In the genomic region with DNA sequence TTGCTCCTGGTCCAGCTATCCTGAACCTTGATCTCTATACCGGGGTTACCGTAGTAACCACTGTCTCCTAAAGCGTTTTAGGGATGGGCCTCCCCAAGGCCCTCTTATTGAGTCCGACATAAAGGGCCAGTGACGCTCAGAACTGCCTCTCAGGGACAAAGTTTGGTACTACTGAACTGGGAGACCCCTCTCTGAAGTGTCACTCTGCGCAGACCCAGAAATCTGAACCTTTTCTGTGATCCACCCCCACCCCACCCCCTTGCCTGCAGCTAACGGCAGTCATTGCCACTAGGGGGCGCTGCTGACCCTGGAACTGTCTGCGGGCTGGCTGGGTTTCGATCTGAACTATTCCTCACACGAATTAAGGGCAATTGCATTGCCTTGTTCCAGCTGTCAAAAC, we compare ENCODE assay signal across 8 mouse cellular contexts. TPM values are rescaled to one million over a fixed set of nuclear protein-coding genes. Genes with fewer than 3 reads are reported as not detected.
DNase-seq lines count a peak whose midpoint lies in the region; ATAC-seq lines count a peak whose summit lies in the region.

No protein-coding gene starts in this region.

- peak overlapping the region; percentile 64 for H3K27ac ChIP-seq in forebrain, embryonic 10.5 days
- H3K27ac ChIP-seq in heart, embryonic 11.5 days (ENCODE audit: low read depth, low read length) = no peak overlapping the region
- H3K27ac ChIP-seq in kidney, embryonic 15.5 days = no peak overlapping the region
- H3K27ac ChIP-seq in limb, embryonic 10.5 days = peak overlapping the region; percentile 63
- peak overlapping the region; percentile 46; the same call in 1 of the 2 replicates for H3K27ac ChIP-seq in midbrain, embryonic 16.5 days (ENCODE audit: low read length)

- peaks cover 54% of the 10 kb centered on the region for H3K27me3 ChIP-seq in forebrain, embryonic 10.5 days (ENCODE audit: poor library complexity, severe bottlenecking)
- H3K27me3 ChIP-seq in heart, embryonic 11.5 days (ENCODE audit: control insufficient read depth, insufficient read depth, low read length) = peaks cover 16% of the 10 kb centered on the region
- peaks cover 55% of the 10 kb centered on the region for H3K27me3 ChIP-seq in kidney, embryonic 15.5 days
- no peaks in the 10 kb centered on the region for H3K27me3 ChIP-seq in limb, embryonic 10.5 days (ENCODE audit: low read depth, poor library complexity, severe bottlenecking)
- no peaks in the 10 kb centered on the region; the same call in none of the 2 replicates for H3K27me3 ChIP-seq in midbrain, embryonic 16.5 days (ENCODE audit: control insufficient read depth, insufficient read depth, low read depth, low read length)

- peaks cover 38% of the 10 kb centered on the region for H3K4me1 ChIP-seq in forebrain, embryonic 10.5 days
- no peaks in the 10 kb centered on the region for H3K4me1 ChIP-seq in heart, embryonic 11.5 days (ENCODE audit: control insufficient read depth, insufficient read depth, low read length)
- peaks cover 6% of the 10 kb centered on the region; the same call in 1 of the 2 replicates for H3K4me1 ChIP-seq in kidney, embryonic 15.5 days
- peaks cover 39% of the 10 kb centered on the region for H3K4me1 ChIP-seq in limb, embryonic 10.5 days
- H3K4me1 ChIP-seq in midbrain, embryonic 16.5 days (ENCODE audit: control insufficient read depth, insufficient read depth, low read length) = peaks cover 10% of the 10 kb centered on the region; the same call in 1 of the 2 replicates

- H3K4me3 ChIP-seq in forebrain, embryonic 10.5 days = peak overlapping the region; percentile 35
- no peak overlapping the region for H3K4me3 ChIP-seq in heart, embryonic 11.5 days (ENCODE audit: low read depth, low read length)
- H3K4me3 ChIP-seq in kidney, embryonic 15.5 days (replicated peaks) = no peak overlapping the region
- H3K4me3 ChIP-seq in limb, embryonic 10.5 days = peak overlapping the region; percentile 33
- no peak overlapping the region for H3K4me3 ChIP-seq in midbrain, embryonic 16.5 days (ENCODE audit: low read depth, low read length)

- H3K9me3 ChIP-seq in forebrain, embryonic 10.5 days = peaks cover 7% of the 10 kb centered on the region; the same call in 1 of the 2 replicates
- H3K9me3 ChIP-seq in heart, embryonic 11.5 days (replicated peaks; ENCODE audit: control insufficient read depth, low read length) = no peaks in the 10 kb centered on the region
- no peaks in the 10 kb centered on the region for H3K9me3 ChIP-seq in kidney, embryonic 15.5 days (replicated peaks)
- H3K9me3 ChIP-seq in limb, embryonic 10.5 days (replicated peaks) = no peaks in the 10 kb centered on the region; the same call in 1 of the 2 replicates
- no peaks in the 10 kb centered on the region for H3K9me3 ChIP-seq in midbrain, embryonic 16.5 days (replicated peaks; ENCODE audit: control insufficient read depth, low read length, poor library complexity, severe bottlenecking)

- peak; percentile 76 for DNase-seq in ovary, postnatal 10 days (ENCODE audit: low spot score)
- DNase-seq in ovary, adult 18-20 months (ENCODE audit: low spot score) = no peak
- DNase-seq in forebrain, embryonic 10.5 days (ENCODE audit: extremely low spot score, low spot score) = peak; percentile 89
- peak; percentile 98 for DNase-seq in limb, embryonic 10.5 days (ENCODE audit: low spot score)
- peak; percentile 93 for DNase-seq in testis, postnatal 10 days (ENCODE audit: low spot score)

- ATAC-seq in heart, embryonic 11.5 days (replicated peaks; ENCODE audit: insufficient number of reproducible peaks, low FRiP score, low TSS enrichment) = no peak; the same call in 1 of the 2 replicates
- ATAC-seq in kidney, embryonic 15.5 days (replicated peaks; ENCODE audit: low FRiP score) = 0 out of 2 replicates have a peak, but pooled peaks have one; percentile 56
- ATAC-seq in midbrain, embryonic 16.5 days = 0 out of 2 replicates have a peak, but pooled peaks have one; percentile 71

- no peaks in the 10 kb centered on the region for H3K36me3 ChIP-seq in forebrain, embryonic 10.5 days (replicated peaks)
- no peaks in the 10 kb centered on the region for H3K36me3 ChIP-seq in heart, embryonic 11.5 days (ENCODE audit: control insufficient read depth, insufficient read depth, low read length)
- no peaks in the 10 kb centered on the region for H3K36me3 ChIP-seq in kidney, embryonic 15.5 days
- no peaks in the 10 kb centered on the region for H3K36me3 ChIP-seq in limb, embryonic 10.5 days
- H3K36me3 ChIP-seq in midbrain, embryonic 16.5 days (ENCODE audit: control insufficient read depth, insufficient read depth, low read length) = no peaks in the 10 kb centered on the region

- 4% methylated on average over 11 of the region's 11 CpGs for WGBS in forebrain, embryonic 10.5 days
- 8% methylated on average over 11 of the region's 11 CpGs for WGBS in heart, embryonic 11.5 days (ENCODE audit: insufficient replicate concordance)
- 4% methylated on average over 11 of the region's 11 CpGs for WGBS in kidney, embryonic 15.5 days
- 6% methylated on average over 11 of the region's 11 CpGs for WGBS in limb, embryonic 10.5 days
- WGBS in midbrain, embryonic 16.5 days = 1% methylated on average over 11 of the region's 11 CpGs

- H3K9ac ChIP-seq in heart, embryonic 11.5 days (ENCODE audit: low read depth, low read length) = no peak overlapping the region
- H3K9ac ChIP-seq in kidney, embryonic 15.5 days = no peak overlapping the region
- no peak overlapping the region for H3K9ac ChIP-seq in midbrain, embryonic 16.5 days (ENCODE audit: low read depth, low read length)

- H3K4me2 ChIP-seq in heart, embryonic 11.5 days = peak overlapping the region; percentile 47
- H3K4me2 ChIP-seq in kidney, embryonic 15.5 days = peak overlapping the region; percentile 40; the same call in 1 of the 2 replicates
- H3K4me2 ChIP-seq in midbrain, embryonic 16.5 days (ENCODE audit: low read length) = peak overlapping the region; percentile 29; the same call in 1 of the 2 replicates

RNA-seq across cellular contexts. Expression of a gene that starts 6.4 kb away (rescaled TPM):
- 27.9 and 28.2 TPM in 2 replicates for polyA plus RNA-seq in forebrain, embryonic 10.5 days (2016; fragmentation: Nextera tagmentation; extraction: Ambion mirVana)
- 3.5 and 4.3 TPM in 2 replicates for polyA plus RNA-seq in heart, embryonic 11.5 days (2014; fragmentation: Nextera tagmentation; extraction: Ambion mirVana)
- 0.93 and 1.5 TPM in 2 replicates for polyA plus RNA-seq in kidney, embryonic 15.5 days (2015; fragmentation: Nextera tagmentation; extraction: Ambion mirVana)
- polyA plus RNA-seq in limb, embryonic 10.5 days (2016; fragmentation: Nextera tagmentation; extraction: Ambion mirVana) = 40.4 and 44.7 TPM in 2 replicates
- 11.8 and 12.7 TPM in 2 replicates for polyA plus RNA-seq in midbrain, embryonic 16.5 days (2015; fragmentation: Nextera tagmentation; extraction: Ambion mirVana)

Comparison
In these comparisons a context has a peak if more than half of its experiments do, and no peak if none do; other contexts are left out.
1. H3K27ac ChIP-seq: peak in forebrain, embryonic 10.5 days (single experiment), limb, embryonic 10.5 days (single experiment) and midbrain, embryonic 16.5 days (single experiment); none in heart, embryonic 11.5 days (single experiment) and kidney, embryonic 15.5 days (single experiment).
2. H3K4me3 ChIP-seq: peak in forebrain, embryonic 10.5 days (single experiment) and limb, embryonic 10.5 days (single experiment); none in heart, embryonic 11.5 days (single experiment), kidney, embryonic 15.5 days (single experiment) and midbrain, embryonic 16.5 days (single experiment).
3. Peak in every context shown above with its lines, with median percentiles within 50 percentile points of each other: H3K4me2 ChIP-seq.